Mouse (Mus musculus) telencephalon, adult 2 months (tissue): ENCODE results near the gene Plch2.

ENCODE experiments used
- DNase-seq: peaks from one replicate; pipeline ENCODE4 v3.0.0-alpha.2; 2011; ENCODE audit warnings: low read depth, low spot score

The Plch2 gene

GRCm38 (mm10) chr4:155074418-155074817 is 17.8 kb upstream of the Plch2 start:
- DNase-seq: no peak

GRCm38 (mm10) chr4:155070921-155071320 is 14.3 kb upstream of the Plch2 start:
- DNase-seq: no peak

- DNase-seq: no peak
These were observed 13.6 kb upstream of the Plch2 start for GRCm38 (mm10) chr4:155070199-155070598.

GRCm38 (mm10) chr4:155069191-155069590 is 12.6 kb upstream of the Plch2 start:
- DNase-seq: no peak

- DNase-seq: no peak
These were observed 11.9 kb upstream of the Plch2 start for GRCm38 (mm10) chr4:155068357-155068972.

- peak; percentile 94 for DNase-seq
These were observed 10.4 kb upstream of the Plch2 start, which contains the start of gene Pex10 for GRCm38 (mm10) chr4:155066834-155067522. Gene Pex10 (plus strand): TSS chr4:155067016.

GRCm38 (mm10) chr4:155065970-155066833 is 9.6 kb upstream of the Plch2 start:
- peak; percentile 86 for DNase-seq

- no peak for DNase-seq
These were observed 7.9 kb upstream of the Plch2 start for GRCm38 (mm10) chr4:155064474-155064873.

GRCm38 (mm10) chr4:155063895-155064294 is 7.3 kb upstream of the Plch2 start:
- no peak for DNase-seq

- DNase-seq: no peak
These were observed 1.7 kb upstream of the Plch2 start for GRCm38 (mm10) chr4:155058325-155058724.

GRCm38 (mm10) chr4:155050116-155050515 is 6.5 kb downstream of the Plch2 start:
- DNase-seq: no peak

GRCm38 (mm10) chr4:155046636-155047035 is 9.9 kb downstream of the Plch2 start:
- no peak for DNase-seq

- DNase-seq: no peak
These were observed 13.3 kb downstream of the Plch2 start for GRCm38 (mm10) chr4:155043289-155043625.

- DNase-seq: no peak
These were observed 13.8 kb downstream of the Plch2 start for GRCm38 (mm10) chr4:155042606-155043288.

GRCm38 (mm10) chr4:155040696-155041095 is 15.9 kb downstream of the Plch2 start:
- no peak for DNase-seq

- DNase-seq: no peak
These were observed 16.4 kb downstream of the Plch2 start for GRCm38 (mm10) chr4:155040197-155040596.

- DNase-seq: no peak
These were observed 21.8 kb downstream of the Plch2 start for GRCm38 (mm10) chr4:155034787-155035186.

- DNase-seq: no peak
These were observed 22.4 kb downstream of the Plch2 start for GRCm38 (mm10) chr4:155034202-155034601.

GRCm38 (mm10) chr4:155033115-155033514 is 23.5 kb downstream of the Plch2 start:
- no peak for DNase-seq

GRCm38 (mm10) chr4:155024170-155025010 is 32.2 kb downstream of the Plch2 start:
- no peak for DNase-seq
